Mouse (Mus musculus): ENCODE data around the gene Syne1. TPM values are rescaled to one million over a fixed set of nuclear protein-coding genes. Genes with fewer than 3 reads are reported as not detected.

The Syne1 gene
- total RNA-seq, 1 experiment, result 7.1 TPM

DNA sequence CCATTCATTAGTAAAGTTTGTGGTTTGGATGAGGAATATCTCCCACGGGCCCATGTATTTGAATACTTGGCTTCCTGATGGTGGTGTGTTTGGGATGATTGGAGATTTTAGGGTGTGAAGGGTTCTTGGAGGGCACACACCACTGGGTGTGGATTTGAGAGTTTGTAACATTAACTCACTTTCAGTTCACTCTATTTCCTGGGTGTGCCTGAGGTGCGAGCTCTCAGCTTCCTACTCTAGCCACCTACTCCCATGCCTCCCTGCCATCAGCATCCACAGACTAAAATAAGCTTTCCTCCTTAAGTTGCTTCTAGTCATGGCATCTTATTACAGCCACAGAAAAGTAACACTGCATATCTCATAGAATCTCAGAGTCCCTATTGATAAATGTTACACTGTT, 101.3 kb downstream of the Syne1 start:
- Histone ChIP-seq H3K36me3 (ENCODE audit: control insufficient read depth, insufficient read depth, low read length, poor library complexity, severe bottlenecking) (no peaks in the 10 kb centered on the region), H3K27ac (ENCODE audit: insufficient read depth, low read depth, low read length, poor library complexity, severe bottlenecking) (no peak overlapping the region), H3K9ac (ENCODE audit: insufficient read depth, low read depth, low read length, poor library complexity, severe bottlenecking) (no peak overlapping the region), H3K4me3 (ENCODE audit: insufficient read depth in 1 of 2, low read depth in 1 of 2, low read length in 2 of 2, poor library complexity in 1 of 2, severe bottlenecking in 1 of 2) (no peak overlapping the region), H3K4me1 (ENCODE audit: control insufficient read depth in 2 of 2, insufficient read depth in 2 of 2, low read length in 2 of 2, poor library complexity in 1 of 2) (no peaks in the 10 kb centered on the region), H3K9me3 (ENCODE audit: control insufficient read depth, insufficient read depth, low read depth, low read length) (no peaks in the 10 kb centered on the region)
- in situ Hi-C loops (cut with MboI; ENCODE audit: low sequenced_read_pairs in 2 of 2, unreplicated experiment in 2 of 2), result no loop called here
- DNase-seq (ENCODE audit: low read depth, low spot score), result no peak
- TF ChIP-seq ZNF384 (IDR thresholded peaks at IDR 0.05; ENCODE audit: low read depth, low read length) (no peak), ZC3H11A (IDR thresholded peaks at IDR 0.05; ENCODE audit: borderline replicate concordance, low read depth, low read length) (no peak), MAFK (IDR thresholded peaks at IDR 0.05; ENCODE audit: insufficient read depth, low read depth, low read length) (no peak), HCFC1 (IDR thresholded peaks at IDR 0.05; ENCODE audit: borderline replicate concordance, insufficient read depth, low read length) (no peak), CHD2 (IDR thresholded peaks at IDR 0.05; ENCODE audit: low read depth, low read length) (no peak)

DNA sequence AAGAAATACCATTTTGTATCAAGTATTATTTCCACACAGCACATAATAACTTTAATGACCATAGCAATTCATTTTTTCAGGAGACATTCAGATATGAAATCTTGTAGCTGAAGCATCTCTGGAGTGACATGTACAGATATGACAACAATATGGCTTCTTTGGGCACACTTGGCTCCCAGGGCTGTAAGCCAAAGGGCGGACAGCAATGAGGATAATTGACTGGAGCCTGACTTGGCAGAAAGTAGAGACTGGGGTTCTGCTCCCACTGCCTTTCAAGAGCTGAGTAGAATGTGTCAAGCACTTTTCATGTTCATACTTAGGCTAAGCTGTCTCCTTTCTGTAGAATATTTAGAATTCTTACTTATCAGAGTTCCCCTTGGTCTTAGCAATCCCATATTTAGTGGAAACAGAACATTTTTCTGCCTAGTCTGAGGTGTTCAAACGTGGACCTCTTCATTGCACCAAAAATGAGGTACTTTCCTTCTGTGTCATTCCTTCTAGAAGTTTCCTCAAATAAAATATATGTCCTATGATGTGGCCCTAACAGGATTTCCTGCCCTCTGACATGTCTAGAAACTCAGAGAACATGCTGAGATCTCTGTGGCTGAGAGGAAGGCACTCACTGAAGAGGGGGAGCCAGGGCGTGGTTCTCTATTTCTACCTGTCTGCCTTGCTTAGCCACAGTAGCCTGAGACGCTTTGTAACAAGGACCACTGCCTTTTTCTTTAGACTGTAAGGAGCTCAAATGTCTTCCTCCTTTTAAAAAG, 103.1 kb downstream of the Syne1 start:
- H3K4me1 ChIP-seq (ENCODE audit: control insufficient read depth in 2 of 2, insufficient read depth in 2 of 2, low read length in 2 of 2, poor library complexity in 1 of 2), result no peaks in the 10 kb centered on the region
- DNase-seq (ENCODE audit: low read depth, low spot score), result no peak
- in situ Hi-C loops (cut with MboI; ENCODE audit: low sequenced_read_pairs in 2 of 2, unreplicated experiment in 2 of 2), result no loop called here
- H3K9ac ChIP-seq (ENCODE audit: insufficient read depth, low read depth, low read length, poor library complexity, severe bottlenecking), result no peak overlapping the region
- no peaks in the 10 kb centered on the region for H3K9me3 ChIP-seq (ENCODE audit: control insufficient read depth, insufficient read depth, low read depth, low read length)
- TF ChIP-seq ZC3H11A (IDR thresholded peaks at IDR 0.05; ENCODE audit: borderline replicate concordance, low read depth, low read length), result no peak
- no peak for TF ChIP-seq HCFC1 (IDR thresholded peaks at IDR 0.05; ENCODE audit: borderline replicate concordance, insufficient read depth, low read length)
- no peak for TF ChIP-seq MAFK (IDR thresholded peaks at IDR 0.05; ENCODE audit: insufficient read depth, low read depth, low read length)
- no peak for TF ChIP-seq ZNF384 (IDR thresholded peaks at IDR 0.05; ENCODE audit: low read depth, low read length)
- TF ChIP-seq CHD2 (IDR thresholded peaks at IDR 0.05; ENCODE audit: low read depth, low read length), result no peak
- H3K4me3 ChIP-seq (ENCODE audit: insufficient read depth in 1 of 2, low read depth in 1 of 2, low read length in 2 of 2, poor library complexity in 1 of 2, severe bottlenecking in 1 of 2), result no peak overlapping the region
- no peak overlapping the region for H3K27ac ChIP-seq (ENCODE audit: insufficient read depth, low read depth, low read length, poor library complexity, severe bottlenecking)
- no peaks in the 10 kb centered on the region for H3K36me3 ChIP-seq (ENCODE audit: control insufficient read depth, insufficient read depth, low read length, poor library complexity, severe bottlenecking)

DNA sequence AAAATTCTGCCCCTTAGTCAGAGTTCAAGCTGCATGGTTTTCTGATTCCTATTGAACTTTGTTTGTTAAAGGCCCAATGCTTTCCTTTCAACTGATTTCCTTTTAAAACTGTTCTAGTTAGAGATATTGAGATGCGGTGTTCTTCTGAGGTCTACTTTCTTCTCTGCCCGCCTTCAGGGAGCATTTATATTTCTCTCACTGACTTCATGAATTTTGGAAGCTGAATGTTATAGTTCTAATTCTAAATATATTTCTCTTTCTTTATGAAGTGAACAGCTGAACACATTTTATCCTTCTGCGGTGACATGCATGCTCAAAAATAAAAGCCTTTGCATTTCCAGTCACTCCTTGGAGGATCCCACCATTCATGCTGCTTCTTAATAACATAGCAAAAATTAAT, 106.0 kb downstream of the Syne1 start:
- Histone ChIP-seq H3K4me3 (ENCODE audit: insufficient read depth in 1 of 2, low read depth in 1 of 2, low read length in 2 of 2, poor library complexity in 1 of 2, severe bottlenecking in 1 of 2) (no peak overlapping the region), H3K4me1 (ENCODE audit: control insufficient read depth in 2 of 2, insufficient read depth in 2 of 2, low read length in 2 of 2, poor library complexity in 1 of 2) (no peaks in the 10 kb centered on the region), H3K9me3 (ENCODE audit: control insufficient read depth, insufficient read depth, low read depth, low read length) (no peaks in the 10 kb centered on the region), H3K36me3 (ENCODE audit: control insufficient read depth, insufficient read depth, low read length, poor library complexity, severe bottlenecking) (no peaks in the 10 kb centered on the region), H3K27ac (ENCODE audit: insufficient read depth, low read depth, low read length, poor library complexity, severe bottlenecking) (no peak overlapping the region), H3K9ac (ENCODE audit: insufficient read depth, low read depth, low read length, poor library complexity, severe bottlenecking) (no peak overlapping the region)
- no peak for TF ChIP-seq ZNF384 (IDR thresholded peaks at IDR 0.05; ENCODE audit: low read depth, low read length)
- TF ChIP-seq ZC3H11A (IDR thresholded peaks at IDR 0.05; ENCODE audit: borderline replicate concordance, low read depth, low read length), result no peak
- TF ChIP-seq MAFK (IDR thresholded peaks at IDR 0.05; ENCODE audit: insufficient read depth, low read depth, low read length), result no peak
- TF ChIP-seq HCFC1 (IDR thresholded peaks at IDR 0.05; ENCODE audit: borderline replicate concordance, insufficient read depth, low read length), result no peak
- DNase-seq (ENCODE audit: low read depth, low spot score), result no peak
- in situ Hi-C loops (cut with MboI; ENCODE audit: low sequenced_read_pairs in 2 of 2, unreplicated experiment in 2 of 2), result no loop called here

DNA sequence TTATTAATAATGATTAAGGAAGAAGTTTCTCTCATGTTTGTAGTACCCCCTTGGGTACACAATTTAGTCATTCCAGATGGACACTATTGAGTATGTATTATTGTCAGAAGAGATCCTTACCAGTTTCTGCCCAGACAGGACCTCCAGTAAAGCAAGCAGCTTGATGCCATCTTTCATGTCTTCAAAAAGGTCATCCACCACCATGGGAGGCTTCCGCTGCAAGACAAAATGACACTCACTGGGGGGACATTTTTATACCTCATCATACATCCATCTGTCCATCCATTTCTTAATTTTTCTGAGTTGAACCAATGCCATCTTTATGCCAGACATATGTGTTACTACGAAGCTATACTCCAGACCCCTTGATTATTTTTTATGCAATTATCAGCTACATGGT, 108.3 kb downstream of the Syne1 start:
- Histone ChIP-seq H3K36me3 (ENCODE audit: control insufficient read depth, insufficient read depth, low read length, poor library complexity, severe bottlenecking) (no peaks in the 10 kb centered on the region), H3K9ac (ENCODE audit: insufficient read depth, low read depth, low read length, poor library complexity, severe bottlenecking) (no peak overlapping the region), H3K9me3 (ENCODE audit: control insufficient read depth, insufficient read depth, low read depth, low read length) (no peaks in the 10 kb centered on the region), H3K27ac (ENCODE audit: insufficient read depth, low read depth, low read length, poor library complexity, severe bottlenecking) (no peak overlapping the region), H3K4me1 (ENCODE audit: control insufficient read depth in 2 of 2, insufficient read depth in 2 of 2, low read length in 2 of 2, poor library complexity in 1 of 2) (no peaks in the 10 kb centered on the region), H3K4me3 (ENCODE audit: insufficient read depth in 1 of 2, low read depth in 1 of 2, low read length in 2 of 2, poor library complexity in 1 of 2, severe bottlenecking in 1 of 2) (no peak overlapping the region)
- no peak for TF ChIP-seq HCFC1 (IDR thresholded peaks at IDR 0.05; ENCODE audit: borderline replicate concordance, insufficient read depth, low read length)
- no peak for DNase-seq (ENCODE audit: low read depth, low spot score)
- in situ Hi-C loops (cut with MboI; ENCODE audit: low sequenced_read_pairs in 2 of 2, unreplicated experiment in 2 of 2), result no loop called here

DNA sequence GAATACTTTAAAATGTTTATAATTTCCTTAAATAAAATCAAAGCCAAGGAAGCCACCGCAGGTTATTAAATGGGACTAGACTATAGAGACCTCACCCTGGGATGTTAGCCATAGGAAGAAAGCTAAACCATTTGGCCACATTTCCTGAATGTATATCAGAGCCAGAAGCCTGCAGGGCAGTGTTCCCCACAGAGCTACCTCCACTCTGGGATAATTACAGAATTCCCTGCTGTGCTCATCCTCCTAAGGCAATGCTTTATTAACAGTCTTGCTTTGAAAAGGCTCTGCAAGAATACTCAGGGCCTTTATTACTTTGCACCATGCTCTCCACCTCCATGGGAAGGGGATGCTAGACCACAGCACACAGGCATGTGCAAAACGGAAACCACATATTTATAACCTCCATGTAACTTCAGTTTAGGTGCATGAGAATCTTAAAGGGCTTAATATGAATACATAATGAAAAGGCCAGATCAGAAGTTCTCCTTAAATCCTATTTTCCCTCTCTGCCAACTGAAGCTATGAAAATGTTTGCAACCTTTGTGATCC, 111.4 kb downstream of the Syne1 start:
- H3K9ac ChIP-seq (ENCODE audit: insufficient read depth, low read depth, low read length, poor library complexity, severe bottlenecking), result no peak overlapping the region
- no peaks in the 10 kb centered on the region for H3K9me3 ChIP-seq (ENCODE audit: control insufficient read depth, insufficient read depth, low read depth, low read length)
- no peak overlapping the region for H3K27ac ChIP-seq (ENCODE audit: insufficient read depth, low read depth, low read length, poor library complexity, severe bottlenecking)
- H3K4me1 ChIP-seq (ENCODE audit: control insufficient read depth in 2 of 2, insufficient read depth in 2 of 2, low read length in 2 of 2, poor library complexity in 1 of 2), result no peaks in the 10 kb centered on the region
- H3K4me3 ChIP-seq (ENCODE audit: insufficient read depth in 1 of 2, low read depth in 1 of 2, low read length in 2 of 2, poor library complexity in 1 of 2, severe bottlenecking in 1 of 2), result no peak overlapping the region
- no peak for DNase-seq (ENCODE audit: low read depth, low spot score)
- TF ChIP-seq ZNF384 (IDR thresholded peaks at IDR 0.05; ENCODE audit: low read depth, low read length), result no peak
- TF ChIP-seq HCFC1 (IDR thresholded peaks at IDR 0.05; ENCODE audit: borderline replicate concordance, insufficient read depth, low read length), result no peak
- TF ChIP-seq ZC3H11A (IDR thresholded peaks at IDR 0.05; ENCODE audit: borderline replicate concordance, low read depth, low read length), result no peak
- no peak for TF ChIP-seq CHD2 (IDR thresholded peaks at IDR 0.05; ENCODE audit: low read depth, low read length)
- no peak for TF ChIP-seq MAFK (IDR thresholded peaks at IDR 0.05; ENCODE audit: insufficient read depth, low read depth, low read length)
- in situ Hi-C loops (cut with MboI; ENCODE audit: low sequenced_read_pairs in 2 of 2, unreplicated experiment in 2 of 2), result no loop called here
- H3K36me3 ChIP-seq (ENCODE audit: control insufficient read depth, insufficient read depth, low read length, poor library complexity, severe bottlenecking), result no peaks in the 10 kb centered on the region
